Mouse (Mus musculus) thymus, adult 2 months (tissue): ENCODE measurements around the gene Bcor. TPM values are rescaled to one million over a fixed set of nuclear protein-coding genes. Genes with fewer than 3 reads are reported as not detected.

Experiments
- DNase-seq: peaks from one replicate; pipeline ENCODE4 v3.0.0; 2021
- H3K27ac ChIP-seq: fragments of 200-500 bp; 2 replicates; pipeline ENCODE4 v1.5.1; 2012; ENCODE audit warnings: low read length, control low read depth; ENCODE audit not compliant: control insufficient read depth, insufficient read depth
- H3K27me3 ChIP-seq: fragments of 200-500 bp; 2 replicates; pipeline ENCODE4 v1.6.1; 2012; ENCODE audit warnings: mild to moderate bottlenecking, low read length, moderate library complexity, mixed read lengths; ENCODE audit not compliant: control insufficient read depth, insufficient read depth
- H3K36me3 ChIP-seq: fragments of 200-500 bp; 2 replicates; pipeline ENCODE4 v1.6.1; 2012; ENCODE audit warnings: mild to moderate bottlenecking, low read length, moderate library complexity; ENCODE audit not compliant: control insufficient read depth, insufficient read depth
- H3K4me1 ChIP-seq: fragments of 200-500 bp; replicated peaks from 2 replicates; pipeline ENCODE4 v1.6.1; 2012; ENCODE audit warnings: low read length; ENCODE audit not compliant: control insufficient read depth, insufficient read depth
- H3K4me3 ChIP-seq: fragments of 200-500 bp; 2 replicates; pipeline ENCODE4 v1.5.1; 2012; ENCODE audit warnings: mild to moderate bottlenecking, low read length, control low read depth, moderate library complexity; ENCODE audit not compliant: control insufficient read depth, insufficient read depth
- CTCF ChIP-seq: fragments of 200-500 bp; IDR thresholded peaks from 2 replicates; pipeline ENCODE4 v1.5.1; 2012; ENCODE audit warnings: mild to moderate bottlenecking, control low read depth, low read length, moderate library complexity, borderline replicate concordance; ENCODE audit not compliant: control insufficient read depth, poor library complexity, insufficient read depth; ENCODE audit errors: extremely low read depth
- POLR2A ChIP-seq: fragments of 200-500 bp; IDR thresholded peaks from 2 replicates; pipeline ENCODE4 v1.6.1; 2012; ENCODE audit warnings: mild to moderate bottlenecking, low read length, control low read depth, moderate library complexity; ENCODE audit not compliant: control insufficient read depth, poor library complexity, insufficient read depth; ENCODE audit errors: extremely low read depth
- WGBS: fragments of 180-500 bp; shearing (Covaris S2); methylation state at CpG from one replicate; pipeline ENCODE4 v1.1.7; 2018; 5-methylcytosine and 5-hydroxymethylcytosine counted together
- polyA plus RNA-seq: library from polyadenylated mRNA; depleted of rRNA; stranded (reverse); fragments of >200 nt; gene quantifications from 2 replicates; pipeline ENCODE4 v1.2.3, GENCODE M21; 2012

Bcor gene
- polyA plus RNA-seq, 1 experiment: 30.6 TPM

- no peaks in the 10 kb centered on the region for H3K27me3 ChIP-seq
- DNase-seq: no peak
- no peak overlapping the region for H3K27ac ChIP-seq
- TF ChIP-seq CTCF (no peak), POLR2A (no peak)
- no peaks in the 10 kb centered on the region for H3K36me3 ChIP-seq
- H3K4me1 ChIP-seq: no peaks in the 10 kb centered on the region; the same call in 1 of the 2 replicates
- H3K4me3 ChIP-seq: no peak overlapping the region
- WGBS: 77% methylated on average over 16 of the region's 16 CpGs
Measured at GRCm38 (mm10) chrX:12175198-12175960, 15.2 kb upstream of the Bcor start.

GRCm38 (mm10) chrX:12170128-12170527 is 10.0 kb upstream of the Bcor start:
- Histone ChIP-seq H3K27me3 (no peaks in the 10 kb centered on the region), H3K27ac (no peak overlapping the region), H3K36me3 (no peaks in the 10 kb centered on the region), H3K4me1 (peaks cover 3% of the 10 kb centered on the region; the same call in 1 of the 2 replicates), H3K4me3 (no peak overlapping the region)
- no peak for DNase-seq
- 60% methylated on average over 3 of the region's 3 CpGs for WGBS
- TF ChIP-seq POLR2A (no peak), CTCF (no peak)

GRCm38 (mm10) chrX:12164591-12165529 is 4.7 kb upstream of the Bcor start:
- Histone ChIP-seq H3K36me3 (no peaks in the 10 kb centered on the region), H3K27ac (no peak overlapping the region), H3K4me1 (peaks cover 5% of the 10 kb centered on the region; the same call in 1 of the 2 replicates), H3K4me3 (no peak overlapping the region), H3K27me3 (no peaks in the 10 kb centered on the region)
- TF ChIP-seq POLR2A: no peak
- no peak for TF ChIP-seq CTCF
- WGBS: 61% methylated on average over 11 of the region's 11 CpGs
- DNase-seq: no peak

- DNase-seq: peak; percentile 61
Measured at GRCm38 (mm10) chrX:12159534-12159881, 647 bp downstream of the Bcor start.

GRCm38 (mm10) chrX:12158821-12159533 is 1.2 kb downstream of the Bcor start:
- H3K27me3 ChIP-seq: no peaks in the 10 kb centered on the region
- peak; percentile 60 for DNase-seq
- WGBS: under 1% methylated on average over 29 of the region's 31 CpGs

More at GRCm38 (mm10) chrX:12159534-12159881, 647 bp downstream of the Bcor start:
- Histone ChIP-seq H3K4me1 (peaks cover 33% of the 10 kb centered on the region), H3K27ac (peak overlapping the region; percentile 97), H3K36me3 (no peaks in the 10 kb centered on the region), H3K27me3 (no peaks in the 10 kb centered on the region), H3K4me3 (peak overlapping the region; percentile 67)
- TF ChIP-seq CTCF: no peak
- TF ChIP-seq POLR2A: no peak
- WGBS: under 1% methylated on average over 13 of the region's 19 CpGs

More at GRCm38 (mm10) chrX:12158821-12159533, 1.2 kb downstream of the Bcor start:
- peak overlapping the region; percentile 97 for H3K27ac ChIP-seq
- H3K4me3 ChIP-seq: peak overlapping the region; percentile 67
- H3K4me1 ChIP-seq: peaks cover 37% of the 10 kb centered on the region
- H3K36me3 ChIP-seq: no peaks in the 10 kb centered on the region
- TF ChIP-seq POLR2A (no peak), CTCF (no peak)
